In the genomic region with DNA sequence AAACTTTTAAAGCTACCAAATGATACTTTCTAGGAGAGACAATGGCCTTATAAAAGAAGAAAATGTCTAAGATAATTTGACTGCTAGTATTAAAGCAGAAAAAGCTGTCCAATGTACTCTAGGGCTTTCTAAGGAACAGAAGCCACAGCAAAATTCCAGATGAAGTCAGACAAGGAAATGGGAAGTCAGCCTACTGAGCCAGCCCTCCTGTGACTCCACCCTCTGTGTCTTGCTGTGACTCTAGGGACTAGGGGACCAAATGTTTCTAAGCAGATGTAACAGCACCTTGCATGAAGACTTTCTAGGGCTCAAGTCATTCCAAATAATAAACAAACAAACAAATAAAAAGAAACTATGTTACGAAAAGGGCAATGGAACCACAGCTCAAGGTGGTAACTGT, we compare ENCODE assay signal across 11 mouse cellular contexts.
A peak's percentile ranks its signal among the peaks of the same experiment; 100 is the strongest.
DNase-seq lines count a peak whose midpoint lies in the region; ATAC-seq and TF ChIP-seq lines count a peak whose summit lies in the region.
"Had no signal": no experiment of that assay in that cellular context is flagged by ENCODE, and none has a peak within 500 bp of the region (broad histone marks: within the 10 kb centered on the region; RNA-seq: fewer than 3 reads in every experiment).

No protein-coding gene starts in this region.

- ATAC-seq in heart, embryonic 12.5 days (ENCODE audit: insufficient number of reproducible peaks, low FRiP score) = no peak
- ATAC-seq in forebrain, embryonic 14.5 days = peak; percentile 57
- ATAC-seq in midbrain, embryonic 12.5 days (ENCODE audit: low FRiP score, low read depth) = peak; percentile 52; the same call in 1 of the 2 replicates

- H3K4me3 ChIP-seq in heart, embryonic 12.5 days = no peak overlapping the region
- H3K4me3 ChIP-seq in ES-E14 (ENCODE audit: insufficient read depth in 1 of 2, low read depth in 1 of 2, low read length in 2 of 2, poor library complexity in 1 of 2, severe bottlenecking in 1 of 2) = peak overlapping the region in 1 of 2 experiments; percentile 6; a peak in 1 of 4 replicates
- no peak overlapping the region for H3K4me3 ChIP-seq in forebrain, embryonic 14.5 days (ENCODE audit: low read depth, low read length)
- no peak overlapping the region for H3K4me3 ChIP-seq in midbrain, embryonic 12.5 days
- H3K4me3 ChIP-seq: stomach, embryonic 15.5 days had no signal

- no peak overlapping the region for H3K4me2 ChIP-seq in heart, embryonic 12.5 days
- peak overlapping the region; percentile 50 for H3K4me2 ChIP-seq in forebrain, embryonic 14.5 days (ENCODE audit: low read length)
- H3K4me2 ChIP-seq in midbrain, embryonic 12.5 days (replicated peaks) = peak overlapping the region; percentile 49
- H3K4me2 ChIP-seq: lung, embryonic 14.5 days; stomach, embryonic 15.5 days had no signal

- no peak overlapping the region for H3K9ac ChIP-seq in heart, embryonic 12.5 days
- no peak overlapping the region for H3K9ac ChIP-seq in ES-E14 (ENCODE audit: insufficient read depth, low read depth, low read length, poor library complexity, severe bottlenecking)
- no peak overlapping the region for H3K9ac ChIP-seq in forebrain, embryonic 14.5 days (ENCODE audit: low read length)
- H3K9ac ChIP-seq in midbrain, embryonic 12.5 days (replicated peaks) = no peak overlapping the region
- H3K9ac ChIP-seq: lung, embryonic 14.5 days; stomach, embryonic 15.5 days had no signal

- no peaks in the 10 kb centered on the region for H3K36me3 ChIP-seq in heart, embryonic 12.5 days
- H3K36me3 ChIP-seq in ES-E14 (ENCODE audit: control insufficient read depth, insufficient read depth, low read length, poor library complexity, severe bottlenecking) = peaks cover 7% of the 10 kb centered on the region; the same call in 1 of the 2 replicates
- no peaks in the 10 kb centered on the region for H3K36me3 ChIP-seq in forebrain, embryonic 14.5 days (ENCODE audit: control insufficient read depth, insufficient read depth, low read length)
- no peaks in the 10 kb centered on the region for H3K36me3 ChIP-seq in midbrain, embryonic 12.5 days
- H3K36me3 ChIP-seq: stomach, embryonic 15.5 days had no signal

- in situ Hi-C loops in ES-E14 (cut with MboI; ENCODE audit: low sequenced_read_pairs in 2 of 2, unreplicated experiment in 2 of 2) = no loop called here

- peak; percentile 66 for DNase-seq in heart, adult 11 months
- DNase-seq in ES-E14 (ENCODE audit: low read depth, low spot score) = no peak
- DNase-seq in forebrain, embryonic 14.5 days (ENCODE audit: low spot score) = peak; percentile 51
- no peak for DNase-seq in ovary, postnatal 36 days (ENCODE audit: low spot score)
- DNase-seq in adrenal gland, postnatal 25 days = no peak
- no peak for DNase-seq in ovary, adult 18-20 months (ENCODE audit: low spot score)
- DNase-seq: cerebellum, adult 18-20 months had no signal

- H3K4me1 ChIP-seq in heart, embryonic 12.5 days (replicated peaks) = peaks cover 6% of the 10 kb centered on the region
- peaks cover 4 to 15% of the 10 kb centered on the region in 2 experiments for H3K4me1 ChIP-seq in ES-E14 (ENCODE audit: control insufficient read depth in 2 of 2, insufficient read depth in 2 of 2, low read length in 2 of 2, poor library complexity in 1 of 2)
- H3K4me1 ChIP-seq in forebrain, embryonic 14.5 days (ENCODE audit: control insufficient read depth, insufficient read depth, low read length) = peaks cover 35% of the 10 kb centered on the region
- peaks cover 37% of the 10 kb centered on the region for H3K4me1 ChIP-seq in midbrain, embryonic 12.5 days

- no peak overlapping the region for H3K27ac ChIP-seq in heart, embryonic 12.5 days (ENCODE audit: poor library complexity, severe bottlenecking)
- peak overlapping the region; percentile 82 for H3K27ac ChIP-seq in ES-E14 (ENCODE audit: insufficient read depth, low read depth, low read length, poor library complexity, severe bottlenecking)
- peak overlapping the region; percentile 87 for H3K27ac ChIP-seq in forebrain, embryonic 14.5 days (ENCODE audit: low read depth, low read length)
- peak overlapping the region; percentile 58 for H3K27ac ChIP-seq in midbrain, embryonic 12.5 days (replicated peaks)
- H3K27ac ChIP-seq: stomach, embryonic 15.5 days had no signal

- WGBS in heart, embryonic 12.5 days = 86% methylated on average over 1 of the region's 1 CpGs
- whole genome bisulfite sequencing in forebrain, embryonic 14.5 days = 60% methylated on average over 1 of the region's 1 CpGs
- 54% methylated on average over 1 of the region's 1 CpGs for WGBS in midbrain, embryonic 12.5 days

- 0 out of 2 replicates have a peak, but pooled peaks cover 5% of the 10 kb centered on the region for H3K9me3 ChIP-seq in heart, embryonic 12.5 days (replicated peaks)
- no peaks in the 10 kb centered on the region for H3K9me3 ChIP-seq in ES-E14 (ENCODE audit: control insufficient read depth, insufficient read depth, low read depth, low read length)
- H3K9me3 ChIP-seq in forebrain, embryonic 14.5 days (replicated peaks; ENCODE audit: control insufficient read depth, low read length) = no peaks in the 10 kb centered on the region
- H3K9me3 ChIP-seq in midbrain, embryonic 12.5 days = no peaks in the 10 kb centered on the region
- H3K9me3 ChIP-seq: stomach, embryonic 15.5 days had no signal

- H3K27me3 ChIP-seq in heart, embryonic 12.5 days (replicated peaks) = no peaks in the 10 kb centered on the region
- no peaks in the 10 kb centered on the region for H3K27me3 ChIP-seq in forebrain, embryonic 14.5 days (replicated peaks; ENCODE audit: control insufficient read depth, insufficient read depth, low read length)
- H3K27me3 ChIP-seq in midbrain, embryonic 12.5 days = no peaks in the 10 kb centered on the region
- H3K27me3 ChIP-seq: stomach, embryonic 15.5 days had no signal

TF ChIP-seq in ES-E14, 5 proteins besides CTCF, POLR2A, EP300 and RAD21:
- TF ChIP-seq HCFC1 (IDR thresholded peaks at IDR 0.05; ENCODE audit: borderline replicate concordance, insufficient read depth, low read length) = no peak
- no peak for TF ChIP-seq ZC3H11A (IDR thresholded peaks at IDR 0.05; ENCODE audit: borderline replicate concordance, low read depth, low read length)
- TF ChIP-seq CHD2 (IDR thresholded peaks at IDR 0.05; ENCODE audit: low read depth, low read length) = no peak
- TF ChIP-seq ZNF384 (IDR thresholded peaks at IDR 0.05; ENCODE audit: low read depth, low read length) = no peak

Comparison
In these comparisons a context has a peak if more than half of its experiments do, and no peak if none do; other contexts are left out.
1. DNase-seq: peak in heart, adult 11 months (single experiment) and forebrain, embryonic 14.5 days (single experiment); none in ES-E14 (single experiment), ovary, postnatal 36 days (single experiment), adrenal gland, postnatal 25 days (single experiment) and ovary, adult 18-20 months (single experiment).